Mouse (Mus musculus): Measurements from ENCODE around the gene Siva1. TPM values are rescaled to one million over a fixed set of nuclear protein-coding genes. Genes with fewer than 3 reads are reported as not detected.

The Siva1 gene
- polyA plus RNA-seq, 1 experiment from 2014 or later = 54.5 TPM

DNA sequence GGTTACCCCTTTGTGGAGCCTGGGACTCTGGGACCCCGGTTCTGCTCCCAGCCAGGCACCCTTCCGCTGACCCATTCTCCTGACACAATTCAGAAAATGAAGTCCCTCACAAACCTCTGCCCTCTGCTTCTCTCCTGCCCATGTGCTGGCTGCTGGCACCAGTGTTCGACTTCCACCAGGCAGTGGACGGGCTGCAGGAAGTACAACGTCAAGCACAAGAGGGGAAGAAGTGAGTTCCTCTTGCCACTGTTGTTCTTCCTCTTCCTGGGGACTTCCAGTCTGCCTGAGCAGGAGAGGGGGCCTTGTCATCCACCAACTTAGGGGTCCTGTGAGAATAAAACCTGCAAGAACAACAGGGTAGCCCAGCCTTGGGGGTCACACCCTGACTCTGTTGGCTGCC, 11.6 kb upstream of the Siva1 start:
- no peaks in the 10 kb centered on the region for H3K36me3 ChIP-seq (ENCODE audit: control insufficient read depth, insufficient read depth)
- H3K4me2 ChIP-seq (replicated peaks; ENCODE audit: low read depth) = no peak overlapping the region
- no peak overlapping the region for H3K4me3 ChIP-seq (ENCODE audit: low read depth, low read length)
- no peaks in the 10 kb centered on the region for H3K27me3 ChIP-seq (replicated peaks; ENCODE audit: control insufficient read depth, insufficient read depth, low read length)
- 79% methylated on average over 5 of the region's 5 CpGs for WGBS
- H3K9me3 ChIP-seq (ENCODE audit: control insufficient read depth) = no peaks in the 10 kb centered on the region
- TF ChIP-seq CTCF (IDR thresholded peaks at IDR 0.05; ENCODE audit: low read depth) = no peak
- no peak for ATAC-seq
- H3K27ac ChIP-seq (ENCODE audit: low read depth, low read length) = no peak overlapping the region
- no peak overlapping the region for H3K9ac ChIP-seq (ENCODE audit: low read depth, low read length)
- peaks cover 10% of the 10 kb centered on the region; the same call in 1 of the 2 replicates for H3K4me1 ChIP-seq (replicated peaks; ENCODE audit: control insufficient read depth, insufficient read depth, low read length)

DNA sequence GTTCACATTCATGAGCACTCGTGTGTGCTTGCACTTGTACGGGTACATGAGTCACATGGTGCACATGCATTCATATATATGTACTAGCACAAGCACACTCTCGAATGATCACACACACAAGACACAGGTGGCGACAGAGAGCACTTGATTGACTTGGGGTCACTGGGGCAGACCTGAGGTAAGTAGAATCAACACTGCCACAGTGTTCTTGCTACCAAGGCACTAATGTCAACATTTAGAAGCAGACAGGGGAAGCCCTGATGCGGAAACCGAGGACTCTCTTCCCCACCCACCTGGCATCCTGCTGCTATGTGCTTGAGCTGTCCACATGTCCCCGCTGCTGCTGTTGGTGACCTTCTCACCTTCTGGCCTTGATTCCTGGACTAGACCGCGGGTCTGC, 10.8 kb upstream of the Siva1 start:
- Histone ChIP-seq H3K9me3 (ENCODE audit: control insufficient read depth) (no peaks in the 10 kb centered on the region), H3K27me3 (replicated peaks; ENCODE audit: control insufficient read depth, insufficient read depth, low read length) (no peaks in the 10 kb centered on the region), H3K4me3 (ENCODE audit: low read depth, low read length) (no peak overlapping the region), H3K27ac (ENCODE audit: low read depth, low read length) (no peak overlapping the region), H3K36me3 (ENCODE audit: control insufficient read depth, insufficient read depth) (no peaks in the 10 kb centered on the region), H3K9ac (ENCODE audit: low read depth, low read length) (no peak overlapping the region), H3K4me1 (replicated peaks; ENCODE audit: control insufficient read depth, insufficient read depth, low read length) (peaks cover 10% of the 10 kb centered on the region; the same call in 1 of the 2 replicates), H3K4me2 (replicated peaks; ENCODE audit: low read depth) (no peak overlapping the region)
- WGBS = 53% methylated on average over 9 of the region's 9 CpGs
- ATAC-seq = no peak
- TF ChIP-seq CTCF (IDR thresholded peaks at IDR 0.05; ENCODE audit: low read depth) = peak; percentile 56

DNA sequence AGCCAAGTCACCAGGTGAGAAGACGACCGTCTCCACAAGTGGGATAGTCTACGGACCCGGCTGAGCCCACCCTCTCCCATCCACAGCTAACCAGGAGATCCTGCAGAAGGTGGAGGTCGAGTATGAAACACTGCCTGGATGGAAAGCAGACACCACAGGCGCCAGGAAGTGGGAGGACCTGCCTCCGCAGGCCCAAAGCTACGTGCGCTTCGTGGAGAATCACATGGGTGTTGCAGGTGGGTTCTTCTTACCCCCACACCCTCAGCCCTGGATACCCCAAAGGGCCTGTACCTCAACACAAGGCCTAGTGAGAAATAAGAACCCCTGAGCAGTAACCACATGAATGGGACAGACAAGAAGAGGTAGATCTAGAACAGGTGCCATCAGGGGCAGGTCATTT, 5.0 kb upstream of the Siva1 start:
- Histone ChIP-seq H3K9ac (ENCODE audit: low read depth, low read length) (no peak overlapping the region), H3K4me1 (replicated peaks; ENCODE audit: control insufficient read depth, insufficient read depth, low read length) (no peaks in the 10 kb centered on the region), H3K36me3 (ENCODE audit: control insufficient read depth, insufficient read depth) (no peaks in the 10 kb centered on the region), H3K9me3 (ENCODE audit: control insufficient read depth) (no peaks in the 10 kb centered on the region), H3K4me3 (ENCODE audit: low read depth, low read length) (no peak overlapping the region), H3K27ac (ENCODE audit: low read depth, low read length) (no peak overlapping the region), H3K27me3 (replicated peaks; ENCODE audit: control insufficient read depth, insufficient read depth, low read length) (no peaks in the 10 kb centered on the region), H3K4me2 (replicated peaks; ENCODE audit: low read depth) (no peak overlapping the region)
- no peak for TF ChIP-seq CTCF (IDR thresholded peaks at IDR 0.05; ENCODE audit: low read depth)
- 81% methylated on average over 10 of the region's 10 CpGs for WGBS
- no peak for ATAC-seq

DNA sequence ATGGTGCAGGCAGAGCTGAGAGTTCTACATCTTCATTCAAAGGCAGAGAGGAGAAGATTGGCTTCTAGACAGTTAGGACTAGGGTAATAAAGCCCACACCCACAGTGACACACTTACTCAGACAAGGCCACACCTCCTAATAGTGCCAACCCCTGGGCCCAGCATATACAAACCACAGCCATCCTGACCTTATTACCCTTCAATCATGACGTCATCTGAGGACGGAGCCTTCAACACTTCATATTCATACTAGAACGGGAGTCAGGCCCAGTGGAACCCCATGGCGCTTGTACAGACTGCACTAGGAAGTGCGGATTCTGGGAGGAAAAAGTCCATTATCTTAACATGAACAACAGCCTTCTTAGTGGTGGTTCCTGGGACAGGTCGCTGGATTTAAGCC, 1.4 kb upstream of the Siva1 start:
- Histone ChIP-seq H3K36me3 (ENCODE audit: control insufficient read depth, insufficient read depth) (0 out of 2 replicates have a peak, but pooled peaks cover 4% of the 10 kb centered on the region), H3K9me3 (ENCODE audit: control insufficient read depth) (no peaks in the 10 kb centered on the region), H3K27ac (ENCODE audit: low read depth, low read length) (no peak overlapping the region), H3K27me3 (replicated peaks; ENCODE audit: control insufficient read depth, insufficient read depth, low read length) (no peaks in the 10 kb centered on the region), H3K4me2 (replicated peaks; ENCODE audit: low read depth) (no peak overlapping the region), H3K9ac (ENCODE audit: low read depth, low read length) (no peak overlapping the region), H3K4me1 (replicated peaks; ENCODE audit: control insufficient read depth, insufficient read depth, low read length) (no peaks in the 10 kb centered on the region), H3K4me3 (ENCODE audit: low read depth, low read length) (no peak overlapping the region)
- TF ChIP-seq CTCF (IDR thresholded peaks at IDR 0.05; ENCODE audit: low read depth) = no peak
- ATAC-seq = no peak
- 79% methylated on average over 6 of the region's 6 CpGs for WGBS

DNA sequence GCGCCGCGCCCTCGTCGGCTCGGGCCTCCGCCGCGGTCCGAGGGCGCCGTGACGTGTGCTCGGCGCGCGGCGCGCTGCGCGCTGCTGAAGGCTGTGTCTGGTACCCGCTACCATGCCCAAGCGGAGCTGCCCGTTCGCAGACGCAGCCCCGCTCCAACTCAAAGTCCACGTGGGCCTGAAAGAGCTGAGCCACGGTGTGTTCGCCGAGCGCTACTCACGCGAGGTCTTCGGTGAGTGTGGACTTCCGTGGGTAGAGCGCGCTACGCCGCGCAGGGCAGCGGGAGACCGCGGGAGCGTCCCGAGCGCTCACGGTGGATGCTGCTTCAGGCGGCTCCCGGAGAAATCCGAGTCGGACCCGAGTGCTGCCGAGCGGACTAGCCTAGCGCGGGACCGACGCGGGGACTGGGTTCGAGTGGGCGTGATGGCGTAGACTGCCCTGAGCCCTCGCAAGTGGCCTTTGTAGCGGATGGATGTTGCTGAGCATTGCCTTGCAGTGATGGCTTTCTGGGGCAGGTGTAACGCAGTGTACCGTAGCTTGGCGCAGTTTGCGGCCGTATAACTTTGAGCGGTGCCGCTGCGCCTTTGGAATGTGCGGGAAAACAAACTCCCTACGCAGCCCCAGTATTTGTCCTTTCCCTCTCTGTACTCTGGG, 502 bp downstream of the Siva1 start:
- peak overlapping the region; percentile 91 for H3K4me2 ChIP-seq (replicated peaks; ENCODE audit: low read depth)
- WGBS = under 1% methylated on average over 75 of the region's 75 CpGs
- no peaks in the 10 kb centered on the region for H3K4me1 ChIP-seq (replicated peaks; ENCODE audit: control insufficient read depth, insufficient read depth, low read length)
- H3K4me3 ChIP-seq (ENCODE audit: low read depth, low read length) = peak overlapping the region; percentile 54
- peak overlapping the region; percentile 73 for H3K27ac ChIP-seq (ENCODE audit: low read depth, low read length)
- H3K9ac ChIP-seq (ENCODE audit: low read depth, low read length) = peak overlapping the region; percentile 56
- no peak for TF ChIP-seq CTCF (IDR thresholded peaks at IDR 0.05; ENCODE audit: low read depth)
- H3K36me3 ChIP-seq (ENCODE audit: control insufficient read depth, insufficient read depth) = 0 out of 2 replicates have a peak, but pooled peaks cover 15% of the 10 kb centered on the region
- no peaks in the 10 kb centered on the region for H3K27me3 ChIP-seq (replicated peaks; ENCODE audit: control insufficient read depth, insufficient read depth, low read length)
- no peak for ATAC-seq
- no peaks in the 10 kb centered on the region for H3K9me3 ChIP-seq (ENCODE audit: control insufficient read depth)

DNA sequence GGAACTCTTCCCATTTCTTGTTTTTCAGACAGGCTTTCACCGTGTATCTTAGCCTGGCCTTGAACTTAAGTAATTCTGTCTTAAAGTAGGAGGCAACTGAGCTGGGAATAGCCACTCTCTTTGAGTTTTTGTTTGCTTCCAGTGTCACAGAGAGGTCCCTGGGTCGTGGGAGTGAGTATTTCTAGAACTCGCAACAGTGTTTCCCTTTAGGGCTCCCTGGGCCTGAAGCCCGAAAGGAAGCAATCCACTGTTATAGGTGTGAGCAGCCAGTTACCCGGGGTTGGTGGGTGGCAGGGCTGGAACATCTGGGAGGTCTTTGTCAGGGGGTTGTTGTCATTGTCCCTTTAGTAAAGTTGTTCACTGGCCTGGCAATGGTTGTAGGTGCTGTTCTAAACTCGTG, 1.7 kb downstream of the Siva1 start:
- Histone ChIP-seq H3K4me1 (replicated peaks; ENCODE audit: control insufficient read depth, insufficient read depth, low read length) (no peaks in the 10 kb centered on the region), H3K36me3 (ENCODE audit: control insufficient read depth, insufficient read depth) (0 out of 2 replicates have a peak, but pooled peaks cover 15% of the 10 kb centered on the region), H3K4me2 (replicated peaks; ENCODE audit: low read depth) (peak overlapping the region; percentile 91), H3K27ac (ENCODE audit: low read depth, low read length) (no peak overlapping the region), H3K27me3 (replicated peaks; ENCODE audit: control insufficient read depth, insufficient read depth, low read length) (no peaks in the 10 kb centered on the region), H3K9ac (ENCODE audit: low read depth, low read length) (no peak overlapping the region; the same call in 1 of the 2 replicates), H3K4me3 (ENCODE audit: low read depth, low read length) (no peak overlapping the region), H3K9me3 (ENCODE audit: control insufficient read depth) (no peaks in the 10 kb centered on the region)
- no peak for TF ChIP-seq CTCF (IDR thresholded peaks at IDR 0.05; ENCODE audit: low read depth)
- no peak for ATAC-seq
- 42% methylated on average over 6 of the region's 6 CpGs for WGBS

All from intestine, postnatal 0 days (tissue).